Mouse (Mus musculus): ENCODE measurements around the gene Dmd. TPM values are rescaled to one million over a fixed set of nuclear protein-coding genes. Genes with fewer than 3 reads are reported as not detected.

Gene Dmd
- polyA plus RNA-seq, 1 experiment from 2014 or later, result 33.3 TPM

- DNase-seq (ENCODE audit: low spot score), result no peak
- Histone ChIP-seq H3K36me3 (replicated peaks; ENCODE audit: control insufficient read depth, insufficient read depth) (no peaks in the 10 kb centered on the region), H3K4me1 (replicated peaks; ENCODE audit: control insufficient read depth, insufficient read depth, low read length) (no peaks in the 10 kb centered on the region), H3K9ac (no peak overlapping the region), H3K27me3 (ENCODE audit: control insufficient read depth, insufficient read depth, low read length) (no peaks in the 10 kb centered on the region), H3K4me3 (replicated peaks; ENCODE audit: low read length) (no peak overlapping the region), H3K9me3 (ENCODE audit: control insufficient read depth, low read length) (no peaks in the 10 kb centered on the region), H3K27ac (no peak overlapping the region), H3K4me2 (replicated peaks) (no peak overlapping the region)
- ATAC-seq (ENCODE audit: low FRiP score), result no peak
- WGBS, result 59% methylated on average over 2 of the region's 2 CpGs
Measured at GRCm38 (mm10) chrX:85171264-85171663, 2222.6 kb downstream of the Dmd start.

GRCm38 (mm10) chrX:85187565-85187964 is 2238.9 kb downstream of the Dmd start:
- DNase-seq (ENCODE audit: low spot score) (no peak), ATAC-seq (ENCODE audit: low FRiP score) (no peak)
- 0 out of 2 replicates have a peak, but pooled peaks cover 3% of the 10 kb centered on the region for H3K27me3 ChIP-seq (ENCODE audit: control insufficient read depth, insufficient read depth, low read length)
- no peak overlapping the region for H3K4me3 ChIP-seq (replicated peaks; ENCODE audit: low read length)
- no peak overlapping the region for H3K4me2 ChIP-seq (replicated peaks)
- H3K36me3 ChIP-seq (replicated peaks; ENCODE audit: control insufficient read depth, insufficient read depth), result no peaks in the 10 kb centered on the region
- 54% methylated on average over 2 of the region's 2 CpGs for WGBS
- no peak overlapping the region for H3K27ac ChIP-seq
- no peaks in the 10 kb centered on the region for H3K4me1 ChIP-seq (replicated peaks; ENCODE audit: control insufficient read depth, insufficient read depth, low read length)
- H3K9me3 ChIP-seq (ENCODE audit: control insufficient read depth, low read length), result no peaks in the 10 kb centered on the region
- H3K9ac ChIP-seq, result no peak overlapping the region

- H3K4me1 ChIP-seq (replicated peaks; ENCODE audit: control insufficient read depth, insufficient read depth, low read length), result no peaks in the 10 kb centered on the region
- ATAC-seq (ENCODE audit: low FRiP score) (no peak), DNase-seq (ENCODE audit: low spot score) (no peak)
- H3K9me3 ChIP-seq (ENCODE audit: control insufficient read depth, low read length), result no peaks in the 10 kb centered on the region
- H3K27ac ChIP-seq, result no peak overlapping the region
- H3K4me2 ChIP-seq (replicated peaks), result no peak overlapping the region
- H3K4me3 ChIP-seq (replicated peaks; ENCODE audit: low read length), result no peak overlapping the region
- no peak overlapping the region for H3K9ac ChIP-seq
- H3K27me3 ChIP-seq (ENCODE audit: control insufficient read depth, insufficient read depth, low read length), result no peaks in the 10 kb centered on the region
- no peaks in the 10 kb centered on the region for H3K36me3 ChIP-seq (replicated peaks; ENCODE audit: control insufficient read depth, insufficient read depth)
Measured at GRCm38 (mm10) chrX:85193856-85194255, 2245.2 kb downstream of the Dmd start.

GRCm38 (mm10) chrX:85197688-85198087 is 2249.0 kb downstream of the Dmd start:
- H3K36me3 ChIP-seq (replicated peaks; ENCODE audit: control insufficient read depth, insufficient read depth), result no peaks in the 10 kb centered on the region
- H3K27ac ChIP-seq, result no peak overlapping the region
- no peak for DNase-seq (ENCODE audit: low spot score)
- H3K4me1 ChIP-seq (replicated peaks; ENCODE audit: control insufficient read depth, insufficient read depth, low read length), result no peaks in the 10 kb centered on the region
- no peak overlapping the region for H3K4me3 ChIP-seq (replicated peaks; ENCODE audit: low read length)
- H3K9ac ChIP-seq, result no peak overlapping the region
- no peak for ATAC-seq (ENCODE audit: low FRiP score)
- H3K4me2 ChIP-seq (replicated peaks), result no peak overlapping the region
- H3K9me3 ChIP-seq (ENCODE audit: control insufficient read depth, low read length), result no peaks in the 10 kb centered on the region
- WGBS, result 86% methylated on average over 5 of the region's 5 CpGs
- H3K27me3 ChIP-seq (ENCODE audit: control insufficient read depth, insufficient read depth, low read length), result no peaks in the 10 kb centered on the region

GRCm38 (mm10) chrX:85199398-85199797 is 2250.7 kb downstream of the Dmd start:
- no peaks in the 10 kb centered on the region for H3K9me3 ChIP-seq (ENCODE audit: control insufficient read depth, low read length)
- DNase-seq (ENCODE audit: low spot score), result peak; percentile 67
- H3K4me3 ChIP-seq (replicated peaks; ENCODE audit: low read length), result no peak overlapping the region
- no peak overlapping the region for H3K27ac ChIP-seq
- no peak overlapping the region for H3K9ac ChIP-seq
- no peak overlapping the region for H3K4me2 ChIP-seq (replicated peaks)
- WGBS, result 63% methylated on average over 3 of the region's 3 CpGs
- no peaks in the 10 kb centered on the region for H3K4me1 ChIP-seq (replicated peaks; ENCODE audit: control insufficient read depth, insufficient read depth, low read length)
- no peaks in the 10 kb centered on the region for H3K27me3 ChIP-seq (ENCODE audit: control insufficient read depth, insufficient read depth, low read length)
- H3K36me3 ChIP-seq (replicated peaks; ENCODE audit: control insufficient read depth, insufficient read depth), result no peaks in the 10 kb centered on the region
- peak; percentile 69; the same call in 1 of the 2 replicates for ATAC-seq (ENCODE audit: low FRiP score)

GRCm38 (mm10) chrX:85207001-85207400 is 2258.3 kb downstream of the Dmd start:
- H3K27me3 ChIP-seq (ENCODE audit: control insufficient read depth, insufficient read depth, low read length), result no peaks in the 10 kb centered on the region
- H3K4me2 ChIP-seq (replicated peaks), result no peak overlapping the region
- no peaks in the 10 kb centered on the region for H3K9me3 ChIP-seq (ENCODE audit: control insufficient read depth, low read length)
- H3K36me3 ChIP-seq (replicated peaks; ENCODE audit: control insufficient read depth, insufficient read depth), result no peaks in the 10 kb centered on the region
- H3K27ac ChIP-seq, result no peak overlapping the region
- H3K4me1 ChIP-seq (replicated peaks; ENCODE audit: control insufficient read depth, insufficient read depth, low read length), result no peaks in the 10 kb centered on the region
- no peak overlapping the region for H3K9ac ChIP-seq
- DNase-seq (ENCODE audit: low spot score) (no peak), ATAC-seq (ENCODE audit: low FRiP score) (no peak)
- no peak overlapping the region for H3K4me3 ChIP-seq (replicated peaks; ENCODE audit: low read length)
- WGBS, result 79% methylated on average over 2 of the region's 2 CpGs

GRCm38 (mm10) chrX:85226883-85227282 is 2278.2 kb downstream of the Dmd start:
- no peak overlapping the region for H3K9ac ChIP-seq
- H3K36me3 ChIP-seq (replicated peaks; ENCODE audit: control insufficient read depth, insufficient read depth), result no peaks in the 10 kb centered on the region
- no peaks in the 10 kb centered on the region for H3K27me3 ChIP-seq (ENCODE audit: control insufficient read depth, insufficient read depth, low read length)
- DNase-seq (ENCODE audit: low spot score) (no peak), ATAC-seq (ENCODE audit: low FRiP score) (no peak)
- H3K4me2 ChIP-seq (replicated peaks), result no peak overlapping the region
- no peaks in the 10 kb centered on the region for H3K9me3 ChIP-seq (ENCODE audit: control insufficient read depth, low read length)
- no peak overlapping the region for H3K4me3 ChIP-seq (replicated peaks; ENCODE audit: low read length)
- H3K27ac ChIP-seq, result no peak overlapping the region
- no peaks in the 10 kb centered on the region for H3K4me1 ChIP-seq (replicated peaks; ENCODE audit: control insufficient read depth, insufficient read depth, low read length)

- Histone ChIP-seq H3K27ac (no peak within 1 kb of the TSS), H3K27me3 (ENCODE audit: control insufficient read depth, insufficient read depth, low read length) (no peaks in the 10 kb centered on the region), H3K9ac (no peak within 1 kb of the TSS), H3K4me3 (replicated peaks; ENCODE audit: low read length) (no peak within 1 kb of the TSS), H3K36me3 (replicated peaks; ENCODE audit: control insufficient read depth, insufficient read depth) (no peaks in the 10 kb centered on the region), H3K9me3 (ENCODE audit: control insufficient read depth, low read length) (no peaks in the 10 kb centered on the region), H3K4me1 (replicated peaks; ENCODE audit: control insufficient read depth, insufficient read depth, low read length) (no peaks in the 10 kb centered on the region), H3K4me2 (replicated peaks) (no peak within 1 kb of the TSS)
- ATAC-seq (ENCODE audit: low FRiP score) (no peak), DNase-seq (ENCODE audit: low spot score) (no peak)
- 91% methylated on average over 2 of the region's 2 CpGs for WGBS
Measured at GRCm38 (mm10) chrX:85249379-85249778, 2300.7 kb downstream of the Dmd start, which contains the start of gene Fthl17a. Gene Fthl17a, plus strand, starts transcription at chrX:85249679.

All from hindbrain, embryonic 14.5 days (tissue).